Mouse (Mus musculus): Measurements from ENCODE around the gene Ldhd. TPM values are rescaled to one million over a fixed set of nuclear protein-coding genes. Genes with fewer than 3 reads are reported as not detected.

Ldhd gene
- 0.11 and 0.12 TPM in 2 replicates for polyA plus RNA-seq (2016; fragmentation: Nextera tagmentation; extraction: Ambion mirVana)

- 0 out of 2 replicates have a peak, but pooled peaks have one; percentile 27 for ATAC-seq
- Histone ChIP-seq H3K27me3 (replicated peaks) (peaks cover 3% of the 10 kb centered on the region; the same call in 1 of the 2 replicates), H3K9me3 (replicated peaks) (0 out of 2 replicates have a peak, but pooled peaks cover 5% of the 10 kb centered on the region), H3K4me3 (peak within 1 kb of the TSS; percentile 29; the same call in 1 of the 2 replicates), H3K36me3 (no peaks in the 10 kb centered on the region), H3K9ac (0 out of 2 replicates have a peak within 1 kb of the TSS, but pooled peaks have one; percentile 17), H3K4me1 (peaks cover 14% of the 10 kb centered on the region; the same call in 1 of the 2 replicates), H3K27ac (no peak within 1 kb of the TSS), H3K4me2 (peak within 1 kb of the TSS; percentile 51)
- WGBS (ENCODE audit: insufficient replicate concordance), result 40% methylated on average over 13 of the region's 13 CpGs
Observed at GRCm38 (mm10) chr8:111630105-111630521, at the start of gene Ldhd. TSS of gene Ldhd (minus strand) at chr8:111630374.

- Histone ChIP-seq H3K27ac (no peak overlapping the region), H3K36me3 (no peaks in the 10 kb centered on the region), H3K4me3 (no peak overlapping the region), H3K9ac (no peak overlapping the region), H3K4me2 (no peak overlapping the region), H3K4me1 (no peaks in the 10 kb centered on the region), H3K9me3 (replicated peaks) (0 out of 2 replicates have a peak, but pooled peaks cover 6% of the 10 kb centered on the region), H3K27me3 (replicated peaks) (peaks cover 45% of the 10 kb centered on the region)
- no peak for ATAC-seq
- whole genome bisulfite sequencing (ENCODE audit: insufficient replicate concordance), result 63% methylated on average over 7 of the region's 7 CpGs
Observed at GRCm38 (mm10) chr8:111678848-111679247, 48.7 kb upstream of the Ldhd start.

DNA sequence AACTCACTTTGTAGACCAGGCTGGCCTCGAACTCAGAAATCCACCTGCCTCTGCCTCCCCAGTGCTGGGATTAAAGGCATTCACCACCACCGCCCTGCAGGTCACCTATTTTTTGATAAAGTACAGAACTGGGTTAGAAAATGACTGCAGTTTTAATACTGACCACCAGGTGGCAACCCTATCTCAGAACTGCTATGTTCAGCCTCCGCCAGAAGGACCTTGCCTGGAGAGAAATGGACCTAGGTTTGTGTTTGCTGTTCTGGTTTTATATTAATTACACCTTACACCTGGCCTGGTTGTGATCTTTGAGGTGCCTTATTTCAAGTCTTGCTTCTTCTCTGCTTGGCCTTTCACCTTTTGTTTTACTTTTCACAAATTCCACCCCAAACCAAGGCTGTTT is 47.9 kb upstream of the Ldhd start:
- H3K36me3 ChIP-seq, result no peaks in the 10 kb centered on the region
- H3K9ac ChIP-seq, result no peak overlapping the region
- peaks cover 42% of the 10 kb centered on the region for H3K27me3 ChIP-seq (replicated peaks)
- WGBS (ENCODE audit: insufficient replicate concordance), result 18% methylated on average over 3 of the region's 3 CpGs
- no peak for ATAC-seq
- 0 out of 2 replicates have a peak, but pooled peaks cover 6% of the 10 kb centered on the region for H3K9me3 ChIP-seq (replicated peaks)
- H3K4me3 ChIP-seq, result no peak overlapping the region
- H3K4me2 ChIP-seq, result no peak overlapping the region
- H3K27ac ChIP-seq, result no peak overlapping the region
- no peaks in the 10 kb centered on the region for H3K4me1 ChIP-seq

DNA sequence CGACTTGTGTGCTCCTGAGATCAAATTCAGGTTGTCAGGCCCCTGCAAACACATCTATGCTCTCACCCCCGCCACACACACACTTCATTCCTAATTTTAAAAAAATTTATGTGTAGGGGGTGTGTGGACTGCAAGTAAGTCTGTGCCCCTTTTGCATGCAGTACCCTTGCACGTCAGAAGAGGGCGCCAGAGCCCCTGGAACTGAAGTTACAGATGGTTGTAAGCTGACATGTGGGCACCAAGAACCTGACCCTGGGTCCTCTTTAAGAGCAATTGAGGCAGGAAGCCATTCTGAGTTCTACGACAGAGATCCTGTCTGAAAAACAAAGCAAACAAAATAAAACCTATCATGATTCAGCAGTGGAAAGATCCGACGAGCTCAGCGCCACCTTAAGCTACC is 46.1 kb upstream of the Ldhd start:
- WGBS (ENCODE audit: insufficient replicate concordance), result 65% methylated on average over 8 of the region's 8 CpGs
- Histone ChIP-seq H3K27ac (no peak overlapping the region), H3K27me3 (replicated peaks) (peaks cover 28% of the 10 kb centered on the region), H3K36me3 (peaks cover 9% of the 10 kb centered on the region), H3K9ac (no peak overlapping the region), H3K4me1 (no peaks in the 10 kb centered on the region), H3K4me3 (no peak overlapping the region), H3K9me3 (replicated peaks) (0 out of 2 replicates have a peak, but pooled peaks cover 6% of the 10 kb centered on the region), H3K4me2 (no peak overlapping the region)
- no peak for ATAC-seq

GRCm38 (mm10) chr8:111666751-111667150 is 36.6 kb upstream of the Ldhd start:
- 73% methylated on average over 2 of the region's 2 CpGs for WGBS (ENCODE audit: insufficient replicate concordance)
- no peak overlapping the region for H3K4me2 ChIP-seq

GRCm38 (mm10) chr8:111662473-111662872 is 32.3 kb upstream of the Ldhd start:
- no peaks in the 10 kb centered on the region for H3K27me3 ChIP-seq (replicated peaks)
- peaks cover 23% of the 10 kb centered on the region for H3K36me3 ChIP-seq
- H3K4me2 ChIP-seq, result no peak overlapping the region
- H3K4me1 ChIP-seq, result peaks cover 6% of the 10 kb centered on the region; the same call in 1 of the 2 replicates
- H3K4me3 ChIP-seq, result no peak overlapping the region
- ATAC-seq, result no peak
- 76% methylated on average over 3 of the region's 3 CpGs for whole genome bisulfite sequencing (ENCODE audit: insufficient replicate concordance)
- no peak overlapping the region for H3K27ac ChIP-seq
- no peaks in the 10 kb centered on the region for H3K9me3 ChIP-seq (replicated peaks)
- H3K9ac ChIP-seq, result no peak overlapping the region

More at GRCm38 (mm10) chr8:111666751-111667150, 36.6 kb upstream of the Ldhd start:
- no peak for ATAC-seq
- Histone ChIP-seq H3K4me3 (no peak overlapping the region), H3K9me3 (replicated peaks) (0 out of 2 replicates have a peak, but pooled peaks cover 6% of the 10 kb centered on the region), H3K27ac (no peak overlapping the region), H3K27me3 (replicated peaks) (no peaks in the 10 kb centered on the region), H3K36me3 (peaks cover 53% of the 10 kb centered on the region), H3K9ac (no peak overlapping the region), H3K4me1 (no peaks in the 10 kb centered on the region)

DNA sequence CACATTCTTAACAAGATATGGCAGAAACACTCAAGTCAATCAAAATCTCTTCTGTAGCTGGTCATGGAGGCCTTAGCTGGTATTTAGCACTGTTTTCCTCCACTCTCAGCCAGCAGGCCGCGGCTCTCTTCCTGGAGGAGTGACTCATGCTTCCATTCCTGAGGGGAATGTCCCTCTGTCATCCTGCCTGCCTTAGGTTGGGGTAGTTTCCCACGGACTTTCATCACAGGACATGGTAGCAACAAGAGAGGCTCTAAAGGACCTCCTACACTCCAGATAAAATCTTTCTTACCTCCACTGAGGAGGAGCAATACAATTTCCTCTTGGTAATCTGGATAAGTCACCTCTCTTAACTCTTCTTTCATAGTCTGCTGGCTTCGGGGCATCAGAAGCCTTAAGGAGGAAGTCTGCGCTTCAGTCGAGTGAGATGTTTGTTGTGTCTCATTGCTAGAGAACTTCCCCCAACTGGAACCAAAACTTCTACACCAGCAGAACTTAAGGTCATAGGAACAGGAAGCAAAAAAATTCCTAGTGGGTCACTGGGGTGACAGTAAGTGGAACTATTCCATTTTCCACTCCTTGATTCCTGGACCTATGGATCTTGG is 28.7 kb upstream of the Ldhd start:
- Histone ChIP-seq H3K36me3 (peaks cover 7% of the 10 kb centered on the region), H3K4me2 (no peak overlapping the region), H3K9me3 (replicated peaks) (no peaks in the 10 kb centered on the region), H3K9ac (peak overlapping the region; percentile 33; the same call in 1 of the 2 replicates), H3K4me1 (peaks cover 14% of the 10 kb centered on the region; the same call in 1 of the 2 replicates), H3K27ac (no peak overlapping the region), H3K4me3 (no peak overlapping the region), H3K27me3 (replicated peaks) (no peaks in the 10 kb centered on the region)
- 43% methylated on average over 6 of the region's 6 CpGs for WGBS (ENCODE audit: insufficient replicate concordance)
- no peak for ATAC-seq

GRCm38 (mm10) chr8:111657312-111657854 is 27.2 kb upstream of the Ldhd start:
- no peak for ATAC-seq
- H3K27me3 ChIP-seq (replicated peaks), result no peaks in the 10 kb centered on the region
- H3K4me1 ChIP-seq, result peaks cover 14% of the 10 kb centered on the region; the same call in 1 of the 2 replicates
- no peak overlapping the region for H3K4me2 ChIP-seq
- H3K9ac ChIP-seq, result no peak overlapping the region
- H3K9me3 ChIP-seq (replicated peaks), result no peaks in the 10 kb centered on the region
- 29% methylated on average over 1 of the region's 1 CpGs for WGBS (ENCODE audit: insufficient replicate concordance)
- peaks cover 7% of the 10 kb centered on the region for H3K36me3 ChIP-seq
- no peak overlapping the region for H3K4me3 ChIP-seq
- H3K27ac ChIP-seq, result no peak overlapping the region

- 82% methylated on average over 2 of the region's 2 CpGs for WGBS (ENCODE audit: insufficient replicate concordance)
- H3K4me1 ChIP-seq, result peaks cover 17% of the 10 kb centered on the region
- no peak overlapping the region for H3K4me3 ChIP-seq
Observed at GRCm38 (mm10) chr8:111653524-111653923, 23.4 kb upstream of the Ldhd start.

GRCm38 (mm10) chr8:111650651-111651050 is 20.5 kb upstream of the Ldhd start:
- Histone ChIP-seq H3K27me3 (replicated peaks) (no peaks in the 10 kb centered on the region), H3K27ac (no peak overlapping the region), H3K9ac (no peak overlapping the region), H3K36me3 (no peaks in the 10 kb centered on the region), H3K4me1 (peaks cover 22% of the 10 kb centered on the region), H3K4me2 (no peak overlapping the region), H3K9me3 (replicated peaks) (no peaks in the 10 kb centered on the region), H3K4me3 (no peak overlapping the region)
- no peak for ATAC-seq
- WGBS (ENCODE audit: insufficient replicate concordance), result 79% methylated on average over 3 of the region's 3 CpGs

More at GRCm38 (mm10) chr8:111653524-111653923, 23.4 kb upstream of the Ldhd start:
- Histone ChIP-seq H3K4me2 (no peak overlapping the region), H3K9ac (no peak overlapping the region), H3K36me3 (no peaks in the 10 kb centered on the region), H3K27ac (no peak overlapping the region), H3K27me3 (replicated peaks) (no peaks in the 10 kb centered on the region), H3K9me3 (replicated peaks) (no peaks in the 10 kb centered on the region)
- ATAC-seq, result no peak

- no peak overlapping the region for H3K9ac ChIP-seq
- H3K27me3 ChIP-seq (replicated peaks), result no peaks in the 10 kb centered on the region
- H3K4me2 ChIP-seq, result no peak overlapping the region
- H3K4me1 ChIP-seq, result peaks cover 31% of the 10 kb centered on the region
- H3K4me3 ChIP-seq, result no peak overlapping the region
- no peak overlapping the region for H3K27ac ChIP-seq
- no peaks in the 10 kb centered on the region for H3K36me3 ChIP-seq
- ATAC-seq, result no peak
- WGBS (ENCODE audit: insufficient replicate concordance), result 24% methylated on average over 2 of the region's 2 CpGs
- H3K9me3 ChIP-seq (replicated peaks), result no peaks in the 10 kb centered on the region
Observed at GRCm38 (mm10) chr8:111648834-111649233, 18.7 kb upstream of the Ldhd start.

GRCm38 (mm10) chr8:111645715-111646114 is 15.5 kb upstream of the Ldhd start:
- 75% methylated on average over 8 of the region's 8 CpGs for WGBS (ENCODE audit: insufficient replicate concordance)

More at GRCm38 (mm10) chr8:111645715-111646114, 15.5 kb upstream of the Ldhd start:
- H3K27ac ChIP-seq, result no peak overlapping the region
- H3K4me1 ChIP-seq, result peaks cover 45% of the 10 kb centered on the region
- no peaks in the 10 kb centered on the region for H3K27me3 ChIP-seq (replicated peaks)
- H3K4me2 ChIP-seq, result 0 out of 2 replicates have a peak overlapping the region, but pooled peaks have one; percentile 2
- no peak for ATAC-seq
- H3K4me3 ChIP-seq, result no peak overlapping the region
- no peaks in the 10 kb centered on the region for H3K9me3 ChIP-seq (replicated peaks)
- no peaks in the 10 kb centered on the region for H3K36me3 ChIP-seq
- no peak overlapping the region for H3K9ac ChIP-seq
